In genomic region chr2:158799328-158799727, GRCm38 (mm10) we compare ENCODE assay signal across 18 mouse cellular contexts. TPM values are rescaled to one million over a fixed set of nuclear protein-coding genes. Genes with fewer than 3 reads are reported as not detected.
A peak's percentile ranks its signal among the peaks of the same experiment; 100 is the strongest.
DNase-seq lines count a peak whose midpoint lies in the region; ATAC-seq and TF ChIP-seq lines count a peak whose summit lies in the region.
"Had no signal": no experiment of that assay in that cellular context is flagged by ENCODE, and none has a peak within 500 bp of the region (broad histone marks: within the 10 kb centered on the region; RNA-seq: fewer than 3 reads in every experiment).

No protein-coding gene starts in this region.

- peak overlapping the region; percentile 30; the same call in 1 of the 2 replicates for H3K27ac ChIP-seq in forebrain, embryonic 10.5 days
- no peak overlapping the region for H3K27ac ChIP-seq in forebrain, embryonic 16.5 days (ENCODE audit: low read length)
- H3K27ac ChIP-seq in layer of hippocampus, adult 2 months: peak overlapping the region; percentile 23; the same call in 1 of the 2 replicates
- H3K27ac ChIP-seq in embryonic facial prominence, embryonic 11.5 days (replicated peaks; ENCODE audit: low read depth, low read length): no peak overlapping the region
- H3K27ac ChIP-seq: heart, embryonic 13.5 days; liver, embryonic 12.5 days; lung, embryonic 15.5 days; midbrain, embryonic 15.5 days; neural tube, embryonic 12.5 days had no signal

- H3K9ac ChIP-seq in forebrain, embryonic 16.5 days (replicated peaks; ENCODE audit: low read depth, low read length): no peak overlapping the region
- no peak overlapping the region for H3K9ac ChIP-seq in embryonic facial prominence, embryonic 11.5 days (replicated peaks; ENCODE audit: low read length)
- H3K9ac ChIP-seq: heart, embryonic 13.5 days; liver, embryonic 12.5 days; lung, embryonic 15.5 days; midbrain, embryonic 15.5 days; neural tube, embryonic 12.5 days had no signal

- peaks cover 47% of the 10 kb centered on the region for H3K36me3 ChIP-seq in forebrain, embryonic 10.5 days (replicated peaks)
- peaks cover 5% of the 10 kb centered on the region for H3K36me3 ChIP-seq in forebrain, embryonic 16.5 days (ENCODE audit: control insufficient read depth, insufficient read depth)
- H3K36me3 ChIP-seq in embryonic facial prominence, embryonic 11.5 days (replicated peaks; ENCODE audit: control insufficient read depth, insufficient read depth, low read depth, low read length): peaks cover 2% of the 10 kb centered on the region
- H3K36me3 ChIP-seq in myocyte (ENCODE audit: control insufficient read depth, insufficient read depth): peaks cover 12% of the 10 kb centered on the region

- no peak for DNase-seq in forebrain, embryonic 10.5 days (ENCODE audit: extremely low spot score, low spot score)
- no peak for DNase-seq in layer of hippocampus, adult 2 months (ENCODE audit: low spot score in 2 of 2)
- DNase-seq in layer of hippocampus, adult 11-12 months (ENCODE audit: low spot score): no peak
- DNase-seq in embryonic facial prominence, embryonic 11.5 days (ENCODE audit: low spot score): peak; percentile 15
- no peak for DNase-seq in cerebellum, adult 8-10 months
- DNase-seq: cerebellum, adult 11-12 months; kidney, adult 2 months; thymus, adult 2 months had no signal

- no peak overlapping the region for H3ac ChIP-seq in myocyte (ENCODE audit: control insufficient read depth, insufficient read length)

- no peak for ATAC-seq in forebrain, embryonic 16.5 days
- no peak for ATAC-seq in embryonic facial prominence, embryonic 11.5 days (replicated peaks; ENCODE audit: insufficient number of reproducible peaks, low FRiP score, low TSS enrichment, low read depth)
- no peak for ATAC-seq in inflammation-experienced regulatory T-cells, adult 6 months
- ATAC-seq: liver, embryonic 12.5 days; midbrain, embryonic 15.5 days; Patski had no signal

- TF ChIP-seq POLR2A in myocyte (IDR thresholded peaks at IDR 0.05; ENCODE audit: insufficient read length, low read depth): no peak

- peaks cover 33% of the 10 kb centered on the region for H3K79me2 ChIP-seq in myocyte (ENCODE audit: control insufficient read depth, insufficient read depth)

- 79% methylated on average over 4 of the region's 4 CpGs for WGBS in forebrain, embryonic 10.5 days
- WGBS in forebrain, embryonic 16.5 days: 29% methylated on average over 4 of the region's 4 CpGs
- WGBS in embryonic facial prominence, embryonic 11.5 days: 46% methylated on average over 4 of the region's 4 CpGs

- H3K9me3 ChIP-seq in forebrain, embryonic 10.5 days: peaks cover 6% of the 10 kb centered on the region; the same call in 1 of the 2 replicates
- H3K9me3 ChIP-seq in forebrain, embryonic 16.5 days (ENCODE audit: control insufficient read depth, low read length): no peaks in the 10 kb centered on the region
- no peaks in the 10 kb centered on the region for H3K9me3 ChIP-seq in embryonic facial prominence, embryonic 11.5 days (replicated peaks; ENCODE audit: control insufficient read depth, low read length)
- H3K9me3 ChIP-seq: heart, embryonic 13.5 days; liver, embryonic 12.5 days; lung, embryonic 15.5 days; midbrain, embryonic 15.5 days had no signal

- H3K27me3 ChIP-seq in forebrain, embryonic 10.5 days (ENCODE audit: poor library complexity, severe bottlenecking): no peaks in the 10 kb centered on the region
- H3K27me3 ChIP-seq in forebrain, embryonic 16.5 days (replicated peaks; ENCODE audit: control insufficient read depth, insufficient read depth, low read length): no peaks in the 10 kb centered on the region
- no peaks in the 10 kb centered on the region for H3K27me3 ChIP-seq in embryonic facial prominence, embryonic 11.5 days (ENCODE audit: control insufficient read depth, insufficient read depth, low read length)
- H3K27me3 ChIP-seq in myocyte (ENCODE audit: control insufficient read depth, insufficient read depth, insufficient read length): no peaks in the 10 kb centered on the region
- H3K27me3 ChIP-seq: heart, embryonic 13.5 days; liver, embryonic 12.5 days; lung, embryonic 15.5 days; midbrain, embryonic 15.5 days; neural tube, embryonic 12.5 days; Patski had no signal

- peaks cover 15% of the 10 kb centered on the region for H3K4me1 ChIP-seq in forebrain, embryonic 10.5 days
- peaks cover 8% of the 10 kb centered on the region for H3K4me1 ChIP-seq in forebrain, embryonic 16.5 days (replicated peaks; ENCODE audit: control insufficient read depth, insufficient read depth, low read length)
- no peaks in the 10 kb centered on the region for H3K4me1 ChIP-seq in embryonic facial prominence, embryonic 11.5 days (ENCODE audit: control insufficient read depth, insufficient read depth, low read length)
- H3K4me1 ChIP-seq: neural tube, embryonic 12.5 days had no signal

- H3K4me2 ChIP-seq in forebrain, embryonic 16.5 days (ENCODE audit: low read length): no peak overlapping the region
- no peak overlapping the region for H3K4me2 ChIP-seq in embryonic facial prominence, embryonic 11.5 days (ENCODE audit: low read depth, low read length)
- H3K4me2 ChIP-seq in myocyte (ENCODE audit: low read depth): peak overlapping the region; percentile 14
- H3K4me2 ChIP-seq: heart, embryonic 13.5 days; liver, embryonic 12.5 days; lung, embryonic 15.5 days; midbrain, embryonic 15.5 days; neural tube, embryonic 12.5 days had no signal

- H3K4me3 ChIP-seq in forebrain, embryonic 10.5 days: no peak overlapping the region
- no peak overlapping the region for H3K4me3 ChIP-seq in forebrain, embryonic 16.5 days (replicated peaks; ENCODE audit: low read length)
- no peak overlapping the region for H3K4me3 ChIP-seq in layer of hippocampus, adult 2 months
- H3K4me3 ChIP-seq in embryonic facial prominence, embryonic 11.5 days (ENCODE audit: low read depth, low read length): no peak overlapping the region
- no peak overlapping the region for H3K4me3 ChIP-seq in myocyte
- H3K4me3 ChIP-seq: erythroblast, embryonic 14.5 days; heart, embryonic 13.5 days; liver, embryonic 12.5 days; lung, embryonic 15.5 days; midbrain, embryonic 15.5 days; neural tube, embryonic 12.5 days had no signal

- no peak for TF ChIP-seq CTCF in layer of hippocampus, adult 2 months (conservative IDR thresholded peaks at IDR 0.05)

TF ChIP-seq in myocyte, 11 proteins besides CTCF, POLR2A, EP300 and RAD21:
- no peak for TF ChIP-seq MAX (IDR thresholded peaks at IDR 0.05; ENCODE audit: low read depth)
- TF ChIP-seq POLR2AphosphoS2 (IDR thresholded peaks at IDR 0.05; ENCODE audit: insufficient read length, low read depth): no peak
- peak in 2 of 3 experiments; percentile 61 to 70 for TF ChIP-seq MYOD1 (IDR thresholded peaks at IDR 0.05; ENCODE audit: control insufficient read depth in 1 of 3, insufficient read length in 2 of 3, low read depth in 2 of 3)
- TF ChIP-seq MYOG (IDR thresholded peaks at IDR 0.05; ENCODE audit: control insufficient read depth in 1 of 3, insufficient read depth in 1 of 3, insufficient read length in 2 of 3, low read depth in 2 of 3): peak in 2 of 3 experiments; percentile 10 to 65
- no peak for TF ChIP-seq TCF12 (IDR thresholded peaks at IDR 0.05; ENCODE audit: insufficient read depth, poor library complexity, severe bottlenecking)
- TF ChIP-seq CEBPB (IDR thresholded peaks at IDR 0.05; ENCODE audit: insufficient read depth, poor library complexity, severe bottlenecking): no peak

RNA-seq across cellular contexts. Expression of gene Dhx35, which starts 4.7 kb away (rescaled TPM):
- 19.2 and 19.6 TPM in 2 replicates for polyA plus RNA-seq in forebrain, embryonic 10.5 days (2016; fragmentation: Nextera tagmentation; extraction: Ambion mirVana)
- 16.5 and 17.7 TPM in 2 replicates for polyA plus RNA-seq in forebrain, embryonic 16.5 days (2015; fragmentation: Nextera tagmentation; extraction: Ambion mirVana)
- 10 to 100 TPM; 17.2 to 19.3 TPM for total RNA-seq in layer of hippocampus, adult 2 months (2021)
- 15.6 and 16.8 TPM in 2 replicates for polyA plus RNA-seq in embryonic facial prominence, embryonic 11.5 days (2014; fragmentation: Nextera tagmentation; extraction: Ambion mirVana)
- 10.4 TPM for polyA plus RNA-seq in myocyte (2012; fragmentation: generic; extraction: Trizol)
- 10 to 100 TPM; 12.7 to 16.1 (median 14.1) TPM for polyA plus RNA-seq in inflammation-experienced regulatory T-cells, adult 6 months (2017; shearing (Covaris generic))

RNA-seq across cellular contexts. Expression of gene Fam83d, which starts 31.4 kb away (rescaled TPM):
- 49.1 and 49.8 TPM in 2 replicates for polyA plus RNA-seq in forebrain, embryonic 10.5 days (2016; fragmentation: Nextera tagmentation; extraction: Ambion mirVana)
- 18.5 and 20.6 TPM in 2 replicates for polyA plus RNA-seq in forebrain, embryonic 16.5 days (2015; fragmentation: Nextera tagmentation; extraction: Ambion mirVana)
- total RNA-seq in layer of hippocampus, adult 2 months (2021): 1 to 10 TPM; 4.7 to 6.0 TPM
- polyA plus RNA-seq in embryonic facial prominence, embryonic 11.5 days (2014; fragmentation: Nextera tagmentation; extraction: Ambion mirVana): 47.1 and 54.1 TPM in 2 replicates
- 7.2 TPM for polyA plus RNA-seq in myocyte (2012; fragmentation: generic; extraction: Trizol)
- 1 to 10 TPM in 1 of 3 experiments, under 1 TPM in 2; 0.50 to 3.9 (median 0.59) TPM for polyA plus RNA-seq in inflammation-experienced regulatory T-cells, adult 6 months (2017; shearing (Covaris generic))

Comparison
In these comparisons a context has a peak if more than half of its experiments do, and no peak if none do; other contexts are left out.
1. H3K27ac ChIP-seq: peak in forebrain, embryonic 10.5 days (single experiment) and layer of hippocampus, adult 2 months (single experiment); none in forebrain, embryonic 16.5 days (single experiment) and embryonic facial prominence, embryonic 11.5 days (single experiment).